Mouse (Mus musculus) heart, adult 2 months (tissue): ENCODE measurements at regions not wholly inside any gene's neighbourhood (a gene's known extent, or its start where the extent isn't known, plus 50 kb on each side); places are given as distances from the start of the nearest gene placed in this dataset.

Experiments used
- CTCF ChIP-seq: fragments of 200-600 bp; IDR thresholded peaks from 2 replicates; pipeline ENCODE4 v1.8.1; 2022; ENCODE audit warnings: antibody characterized with exemption, mild to moderate bottlenecking, moderate library complexity
- EP300 ChIP-seq: fragments of 200-500 bp; IDR thresholded peaks from 2 replicates; pipeline ENCODE4 v1.6.1; 2011; ENCODE audit warnings: low read depth, low read length, control low read depth; ENCODE audit not compliant: insufficient read depth

- TF ChIP-seq CTCF (no peak), EP300 (no peak)
Measured at GRCm38 (mm10) chr17:84880946-84881345, 75.6 kb upstream of the Ppm1b start.
